Mouse (Mus musculus) lung, postnatal 10 days (tissue): ENCODE measurements around the gene Gm7145.
"Not testable (repeated sequence)": the region's sequence is repeated elsewhere in the genome, so short reads cannot be mapped to it uniquely, and the experiment has no call there.

Source experiments
- DNase-seq: peaks from one replicate; pipeline ENCODE4 v3.0.0; 2021

Gm7145 gene

GRCm38 (mm10) chr1:117965639-117966038, at the start of gene Gm7145:
Gene Gm7145, plus strand, starts transcription at chr1:117965939.
- no peak for DNase-seq

GRCm38 (mm10) chr1:117927715-117928114, 38.0 kb upstream of the Gm7145 start, which contains the start of gene Gm28168:
Gene Gm28168, plus strand, starts transcription at chr1:117928015.
- DNase-seq = not testable (repeated sequence)

- not testable (repeated sequence) for DNase-seq
Measured at GRCm38 (mm10) chr1:118003876-118004275, 38.1 kb downstream of the Gm7145 start.

GRCm38 (mm10) chr1:118012736-118013135, 47.0 kb downstream of the Gm7145 start:
- not testable (repeated sequence) for DNase-seq
